Mouse (Mus musculus) midbrain, embryonic 16.5 days (tissue): ENCODE measurements around the gene Golm1. TPM values are rescaled to one million over a fixed set of nuclear protein-coding genes. Genes with fewer than 3 reads are reported as not detected.
"Not testable (repeated sequence)": the region's sequence is repeated elsewhere in the genome, so short reads cannot be mapped to it uniquely, and the experiment has no call there.

Experiments used
- ATAC-seq: fragments of 200-750 bp; cut with Nextera tagmentation; 2 replicates; pipeline ENCODE4 v1.8.0; 2017; ENCODE audit warnings: moderate TSS enrichment
- H3K27ac ChIP-seq: fragments of 300-500 bp; sonication (generic); 2 replicates; pipeline ENCODE4 v1.5.1; 2014; ENCODE audit warnings: mild to moderate bottlenecking, low read length, mixed read lengths
- H3K27me3 ChIP-seq: fragments of 300-500 bp; sonication (generic); 2 replicates; pipeline ENCODE4 v1.6.1; 2014; ENCODE audit warnings: low read depth, low read length, mixed read lengths; ENCODE audit not compliant: control insufficient read depth, insufficient read depth
- H3K36me3 ChIP-seq: fragments of 300-500 bp; sonication (generic); 2 replicates; pipeline ENCODE4 v1.6.1; 2014; ENCODE audit warnings: mild to moderate bottlenecking, low read length, moderate library complexity, mixed read lengths; ENCODE audit not compliant: control insufficient read depth, insufficient read depth
- H3K4me1 ChIP-seq: fragments of 300-500 bp; sonication (generic); 2 replicates; pipeline ENCODE4 v1.6.1; 2014; ENCODE audit warnings: mild to moderate bottlenecking, low read length, mixed read lengths; ENCODE audit not compliant: control insufficient read depth, insufficient read depth
- H3K4me2 ChIP-seq: fragments of 300-500 bp; sonication (generic); 2 replicates; pipeline ENCODE4 v1.6.1; 2014; ENCODE audit warnings: mild to moderate bottlenecking, low read length, mixed read lengths
- H3K4me3 ChIP-seq: fragments of 300-500 bp; sonication (generic); 2 replicates; pipeline ENCODE4 v1.5.1; 2014; ENCODE audit warnings: low read depth, mild to moderate bottlenecking, low read length, moderate library complexity, mixed read lengths
- H3K9ac ChIP-seq: fragments of 300-500 bp; sonication (generic); 2 replicates; pipeline ENCODE4 v1.6.1; 2014; ENCODE audit warnings: low read depth, low read length, mixed read lengths
- H3K9me3 ChIP-seq: fragments of 300-500 bp; sonication (generic); replicated peaks from 2 replicates; pipeline ENCODE4 v1.6.1; 2014; ENCODE audit warnings: mild to moderate bottlenecking, low read length, mixed read lengths; ENCODE audit not compliant: control insufficient read depth, poor library complexity, severe bottlenecking
- WGBS: fragments of 180-500 bp; shearing (Covaris S2); extraction: QIAGEN DNeasy Blood & Tissue Kit; methylation state at CpG from one replicate; pipeline ENCODE4 v1.1.7; 2014; 5-methylcytosine and 5-hydroxymethylcytosine counted together
- polyA plus RNA-seq: library from polyadenylated mRNA; unstranded; fragments of >200 nt; fragmentation: Nextera tagmentation; extraction: Ambion mirVana; gene quantifications from 2 replicates; pipeline ENCODE4 v1.2.1, GENCODE M21; 2015

The Golm1 gene
- polyA plus RNA-seq, 1 experiment from 2014 or later, result 18.4 TPM

GRCm38 (mm10) chr13:59700137-59700536 lies 24.5 kb upstream of the Golm1 start:
- 83% methylated on average over 1 of the region's 1 CpGs for WGBS
- H3K27ac ChIP-seq, H3K4me1 ChIP-seq, H3K9me3 ChIP-seq, H3K27me3 ChIP-seq, ATAC-seq, H3K4me3 ChIP-seq, H3K36me3 ChIP-seq, H3K4me2 ChIP-seq, H3K9ac ChIP-seq: not testable (repeated sequence)

GRCm38 (mm10) chr13:59699131-59699530 lies 23.5 kb upstream of the Golm1 start:
- 90% methylated on average over 8 of the region's 8 CpGs for WGBS
- Histone ChIP-seq H3K9ac (no peak overlapping the region), H3K36me3 (no peaks in the 10 kb centered on the region), H3K27ac (no peak overlapping the region), H3K9me3 (no peaks in the 10 kb centered on the region), H3K4me2 (no peak overlapping the region), H3K4me1 (no peaks in the 10 kb centered on the region), H3K4me3 (no peak overlapping the region), H3K27me3 (no peaks in the 10 kb centered on the region)
- no peak for ATAC-seq

- 86% methylated on average over 7 of the region's 7 CpGs for WGBS
- no peak overlapping the region for H3K4me3 ChIP-seq
Observed at GRCm38 (mm10) chr13:59695781-59696180, 20.2 kb upstream of the Golm1 start.

GRCm38 (mm10) chr13:59694008-59694407 lies 18.4 kb upstream of the Golm1 start, which contains the start of gene 4921517D22Rik:
4921517D22Rik (minus strand) TSS chr13:59694108.
- Histone ChIP-seq H3K9me3 (no peaks in the 10 kb centered on the region), H3K4me2 (no peak within 1 kb of the TSS), H3K4me3 (no peak within 1 kb of the TSS), H3K27ac (no peak within 1 kb of the TSS), H3K9ac (no peak within 1 kb of the TSS), H3K27me3 (no peaks in the 10 kb centered on the region), H3K4me1 (no peaks in the 10 kb centered on the region), H3K36me3 (no peaks in the 10 kb centered on the region)
- WGBS, result 93% methylated on average over 3 of the region's 3 CpGs
- ATAC-seq, result no peak

More at GRCm38 (mm10) chr13:59695781-59696180, 20.2 kb upstream of the Golm1 start:
- Histone ChIP-seq H3K9me3 (no peaks in the 10 kb centered on the region), H3K27me3 (no peaks in the 10 kb centered on the region), H3K9ac (no peak overlapping the region), H3K36me3 (no peaks in the 10 kb centered on the region), H3K27ac (no peak overlapping the region), H3K4me2 (no peak overlapping the region), H3K4me1 (no peaks in the 10 kb centered on the region)
- no peak for ATAC-seq

GRCm38 (mm10) chr13:59691478-59691877 lies 15.9 kb upstream of the Golm1 start:
- Histone ChIP-seq H3K27ac (no peak overlapping the region), H3K9me3 (no peaks in the 10 kb centered on the region), H3K9ac (no peak overlapping the region), H3K27me3 (no peaks in the 10 kb centered on the region), H3K36me3 (no peaks in the 10 kb centered on the region), H3K4me3 (no peak overlapping the region), H3K4me2 (no peak overlapping the region), H3K4me1 (no peaks in the 10 kb centered on the region)
- ATAC-seq, result no peak
- 22% methylated on average over 10 of the region's 10 CpGs for WGBS

- Histone ChIP-seq H3K36me3 (no peaks in the 10 kb centered on the region), H3K9ac (no peak overlapping the region), H3K4me1 (no peaks in the 10 kb centered on the region), H3K27ac (no peak overlapping the region), H3K27me3 (no peaks in the 10 kb centered on the region), H3K4me2 (no peak overlapping the region), H3K4me3 (no peak overlapping the region), H3K9me3 (no peaks in the 10 kb centered on the region)
- no peak for ATAC-seq
- WGBS, result 83% methylated on average over 7 of the region's 7 CpGs
Observed at GRCm38 (mm10) chr13:59690576-59690975, 15.0 kb upstream of the Golm1 start.

GRCm38 (mm10) chr13:59689843-59690242 lies 14.2 kb upstream of the Golm1 start:
- H3K9me3 ChIP-seq, result no peaks in the 10 kb centered on the region
- no peaks in the 10 kb centered on the region for H3K27me3 ChIP-seq
- H3K4me3 ChIP-seq, result no peak overlapping the region
- no peak overlapping the region for H3K9ac ChIP-seq
- no peak overlapping the region for H3K4me2 ChIP-seq
- 94% methylated on average over 3 of the region's 3 CpGs for WGBS
- no peak overlapping the region for H3K27ac ChIP-seq
- no peaks in the 10 kb centered on the region for H3K4me1 ChIP-seq
- no peaks in the 10 kb centered on the region for H3K36me3 ChIP-seq
- ATAC-seq, result no peak

GRCm38 (mm10) chr13:59689313-59689712 lies 13.7 kb upstream of the Golm1 start:
- H3K27ac ChIP-seq, result no peak overlapping the region
- no peak for ATAC-seq
- WGBS, result 90% methylated on average over 9 of the region's 9 CpGs

GRCm38 (mm10) chr13:59688338-59688770 lies 12.7 kb upstream of the Golm1 start:
- H3K4me2 ChIP-seq, result no peak overlapping the region
- no peaks in the 10 kb centered on the region for H3K27me3 ChIP-seq
- 70% methylated on average over 13 of the region's 13 CpGs for WGBS
- no peak overlapping the region for H3K9ac ChIP-seq
- no peaks in the 10 kb centered on the region for H3K36me3 ChIP-seq
- H3K4me3 ChIP-seq, result no peak overlapping the region
- no peaks in the 10 kb centered on the region for H3K9me3 ChIP-seq
- ATAC-seq, result no peak
- no peak overlapping the region for H3K27ac ChIP-seq
- no peaks in the 10 kb centered on the region for H3K4me1 ChIP-seq

More at GRCm38 (mm10) chr13:59689313-59689712, 13.7 kb upstream of the Golm1 start:
- no peaks in the 10 kb centered on the region for H3K9me3 ChIP-seq
- H3K27me3 ChIP-seq, result no peaks in the 10 kb centered on the region
- no peaks in the 10 kb centered on the region for H3K36me3 ChIP-seq
- H3K4me3 ChIP-seq, result no peak overlapping the region
- no peak overlapping the region for H3K9ac ChIP-seq
- H3K4me1 ChIP-seq, result no peaks in the 10 kb centered on the region
- H3K4me2 ChIP-seq, result no peak overlapping the region
